Mouse (Mus musculus) 3134 (cell line): Measurements from ENCODE around the gene Ehbp1l1.
A peak's percentile ranks its signal among the peaks of the same experiment; 100 is the strongest.

Source experiments
- DNase-seq: peaks from one replicate; pipeline ENCODE4 v3.0.0-alpha.2; 2011; ENCODE audit warnings: low spot score; ENCODE audit not compliant: insufficient read length; ENCODE audit errors: extremely low read depth

Gene Ehbp1l1

GRCm38 (mm10) chr19:5739446-5739845 is 13.3 kb upstream of the Ehbp1l1 start:
- no peak for DNase-seq

DNA sequence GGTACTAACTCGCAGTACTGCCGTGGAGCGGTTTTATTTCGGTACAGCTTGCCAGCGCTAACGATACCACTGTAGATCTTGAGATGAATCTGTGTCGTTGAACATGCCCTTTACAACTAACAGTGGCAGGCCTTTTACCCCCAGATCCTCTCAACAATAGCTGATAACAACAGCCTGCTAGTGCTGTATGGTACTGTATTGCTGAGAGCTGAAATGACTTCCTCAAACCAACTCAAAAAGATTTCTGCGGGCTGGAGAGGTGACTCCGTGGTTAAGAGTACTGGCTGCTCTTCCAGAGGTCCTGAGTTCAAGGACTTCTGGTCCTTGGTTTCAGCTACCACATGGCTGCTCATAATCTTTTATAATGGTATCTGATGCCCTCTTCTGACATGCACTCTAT is 8.2 kb upstream of the Ehbp1l1 start:
- DNase-seq = no peak

DNA sequence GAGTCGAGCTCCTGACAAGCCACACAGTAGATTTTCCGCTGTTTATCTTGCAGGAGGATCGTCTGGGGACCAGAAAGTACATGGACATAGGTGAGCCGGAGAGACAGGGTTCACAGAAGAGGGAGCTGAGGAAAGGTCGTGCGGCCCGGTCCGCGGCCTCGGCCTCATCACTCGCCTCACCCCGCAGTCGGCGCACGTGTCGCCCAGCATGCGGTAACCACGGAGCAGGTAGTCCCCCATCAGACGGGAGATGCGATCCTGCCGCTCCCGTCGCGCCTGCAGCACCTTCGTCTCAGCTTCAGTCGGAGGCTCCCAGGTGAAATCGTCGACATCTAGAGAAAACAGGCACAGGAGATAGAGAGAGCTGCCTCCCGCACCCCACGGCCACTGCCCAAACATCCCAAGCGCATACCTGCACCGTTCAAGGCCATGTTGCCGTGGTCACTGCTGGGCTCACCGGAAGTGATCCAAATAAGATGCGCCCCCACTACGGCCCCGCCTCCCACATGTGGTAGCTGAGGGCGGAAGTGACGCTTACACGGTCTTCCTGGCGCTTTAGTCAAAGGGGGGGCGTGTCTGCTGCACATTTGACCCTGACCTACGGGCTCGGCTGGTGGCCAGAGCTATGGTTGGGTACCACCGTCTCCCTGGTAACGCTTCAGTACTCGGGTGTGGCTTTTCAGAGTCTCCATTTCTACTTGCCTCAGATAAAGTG is 5.3 kb upstream of the Ehbp1l1 start:
- peak; percentile 86 for DNase-seq

GRCm38 (mm10) chr19:5730314-5731186 is 4.4 kb upstream of the Ehbp1l1 start:
- DNase-seq = no peak

- DNase-seq = peak; percentile 78
Observed at GRCm38 (mm10) chr19:5729444-5729815, 3.3 kb upstream of the Ehbp1l1 start, which contains the start of gene Fam89b. Fam89b (minus strand) TSS chr19:5729653.

DNA sequence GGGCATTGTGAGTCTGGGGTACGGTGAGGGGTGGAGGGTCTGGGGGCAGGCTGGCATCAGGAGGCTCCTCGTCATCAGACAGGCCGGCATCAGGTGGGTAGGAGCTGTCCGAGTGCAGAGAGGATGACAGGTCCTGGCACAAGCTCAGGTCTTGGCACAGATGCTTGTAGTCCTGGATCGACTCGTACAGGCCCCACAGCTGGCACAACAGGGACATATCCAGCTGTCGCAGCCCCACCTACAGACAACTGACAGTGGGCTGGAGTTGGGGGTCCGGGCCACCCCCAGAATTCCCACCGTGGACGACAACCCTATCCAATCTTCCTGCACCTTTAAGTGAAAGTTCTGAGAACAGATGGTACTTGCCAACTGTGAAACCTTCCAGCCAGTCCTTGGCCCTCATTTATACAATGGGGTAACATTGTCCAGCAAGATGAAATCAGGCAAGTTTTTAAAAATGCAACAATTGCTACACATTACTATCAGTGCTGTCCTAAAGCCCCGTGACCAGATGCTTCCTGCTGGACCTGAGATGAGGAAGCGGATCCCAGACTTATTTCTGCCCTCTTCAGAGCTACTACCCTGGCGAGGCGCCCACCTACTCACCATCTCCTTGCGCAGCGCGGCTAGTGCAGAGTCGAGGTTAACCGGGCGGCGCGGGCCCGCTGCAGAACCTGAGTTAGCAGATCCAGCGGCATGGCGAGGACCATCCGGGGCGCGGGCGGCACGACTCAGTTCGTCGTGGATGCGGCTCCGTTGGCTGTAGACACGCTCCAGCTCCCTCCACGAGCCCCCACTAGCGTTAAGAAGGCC is 2.7 kb upstream of the Ehbp1l1 start:
- peak; percentile 75 for DNase-seq

GRCm38 (mm10) chr19:5727701-5728100 is 1.6 kb upstream of the Ehbp1l1 start:
- DNase-seq = peak; percentile 36

GRCm38 (mm10) chr19:5726961-5727578 is 953 bp upstream of the Ehbp1l1 start:
- DNase-seq = no peak

DNA sequence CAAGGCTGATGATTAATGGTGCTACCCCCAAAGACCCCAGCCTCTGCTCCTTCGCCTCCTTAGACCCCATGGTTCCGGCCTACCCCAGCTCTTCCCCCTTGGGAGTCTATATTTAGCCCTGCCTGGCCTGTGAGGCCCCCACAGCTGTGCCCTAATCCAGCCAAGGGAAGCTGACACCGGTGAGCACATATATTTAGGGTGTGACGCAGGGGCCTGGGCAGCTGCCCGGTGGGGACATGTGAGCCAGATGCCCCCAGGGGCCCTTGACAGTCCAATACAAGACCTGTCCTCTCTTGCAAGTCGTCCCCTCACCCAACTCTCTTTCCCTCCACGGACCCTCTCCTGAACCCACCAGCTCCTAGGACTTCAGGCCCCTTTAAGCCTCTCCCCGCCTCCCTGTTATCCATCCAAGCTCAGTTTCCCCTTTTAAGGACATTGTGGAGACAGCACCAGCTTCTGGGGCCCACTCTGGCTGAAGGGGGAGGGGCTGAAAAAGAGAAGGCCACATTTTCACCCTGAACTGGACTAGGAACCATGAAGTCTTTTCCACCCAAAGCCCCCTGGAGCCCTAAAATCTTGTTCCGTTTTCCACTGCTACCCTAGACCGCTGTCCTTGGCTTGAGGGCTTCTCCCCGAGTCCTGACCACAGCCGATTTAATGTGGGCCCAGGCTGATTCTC is 949 bp downstream of the Ehbp1l1 start:
- peak; percentile 85 for DNase-seq

DNA sequence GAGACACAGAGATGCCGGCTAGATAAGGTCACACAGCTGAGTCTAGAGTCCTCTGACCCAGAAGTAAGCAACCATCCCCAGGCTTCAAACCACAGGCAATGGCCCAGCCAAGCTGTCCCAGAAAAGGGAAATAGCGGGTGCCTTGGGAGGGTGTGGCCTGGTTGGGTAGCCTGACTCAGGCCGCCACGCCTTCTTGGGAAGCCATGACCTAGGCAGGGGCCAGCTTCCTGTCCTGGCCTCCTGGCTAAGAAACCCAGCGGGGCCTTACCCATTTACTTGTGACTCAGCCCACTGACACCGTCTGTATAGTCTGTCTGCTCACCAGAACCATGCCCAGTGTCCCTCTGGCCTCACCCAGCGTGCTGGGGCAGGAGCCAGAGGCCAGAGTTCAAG is 1.6 kb downstream of the Ehbp1l1 start:
- DNase-seq = peak; percentile 91

DNA sequence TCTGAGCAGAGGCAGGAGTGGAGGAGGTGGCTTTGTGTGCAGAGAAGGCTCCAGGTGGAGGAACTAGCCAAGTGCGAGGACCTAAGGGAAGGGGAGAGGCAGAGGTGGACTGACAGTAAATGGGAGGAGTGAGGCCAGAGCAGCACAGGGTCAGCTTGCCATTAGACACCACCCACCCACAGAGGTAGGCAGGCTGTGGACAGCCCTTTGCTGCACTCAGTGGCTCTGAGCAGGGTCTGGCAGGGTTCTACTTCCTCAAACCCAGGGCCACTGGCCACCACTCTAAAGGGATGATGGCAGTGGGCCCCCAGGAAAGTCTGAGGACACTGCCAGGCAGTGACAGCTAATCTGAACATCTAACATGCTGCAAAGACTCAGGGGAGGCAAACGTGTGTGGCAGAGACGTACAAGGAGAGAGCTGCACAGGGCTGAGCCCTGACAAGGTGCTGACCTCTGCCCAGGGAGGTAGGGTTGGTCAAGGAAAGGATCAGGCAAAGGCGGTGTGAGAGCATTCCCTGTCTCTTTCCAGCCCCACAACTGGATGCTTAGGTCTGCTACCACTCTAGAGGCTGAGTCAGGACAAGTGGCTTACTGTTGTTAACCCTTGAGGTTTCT is 2.1 kb downstream of the Ehbp1l1 start:
- DNase-seq = no peak

DNA sequence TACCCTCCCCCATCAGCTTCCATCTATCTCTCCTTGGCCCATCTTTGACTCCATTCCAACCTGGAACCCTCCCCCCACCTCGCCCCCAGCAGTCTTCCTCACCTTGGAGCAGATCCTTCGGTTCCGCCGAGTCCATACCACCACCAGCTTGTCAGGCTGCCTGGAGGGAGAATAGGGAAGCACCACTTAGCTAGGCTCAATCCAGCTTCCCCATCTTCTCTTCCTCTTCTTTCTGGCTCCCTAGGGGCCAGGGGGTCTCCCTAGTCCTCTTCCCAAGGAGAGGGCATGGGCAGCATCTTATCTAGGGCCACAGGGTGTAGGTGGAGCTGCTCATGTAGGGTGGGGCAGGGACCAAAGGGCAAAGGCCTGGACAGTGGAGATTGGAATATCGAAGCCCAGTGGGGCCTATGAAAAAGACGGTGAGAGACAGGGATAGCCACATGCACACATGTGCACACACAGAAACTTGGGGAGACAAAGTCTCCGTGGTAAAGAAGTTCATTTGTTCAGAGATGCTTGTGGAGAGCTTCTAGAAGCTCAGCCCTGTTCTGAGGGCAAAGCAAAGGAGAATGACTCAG is 3.2 kb downstream of the Ehbp1l1 start:
- no peak for DNase-seq

DNA sequence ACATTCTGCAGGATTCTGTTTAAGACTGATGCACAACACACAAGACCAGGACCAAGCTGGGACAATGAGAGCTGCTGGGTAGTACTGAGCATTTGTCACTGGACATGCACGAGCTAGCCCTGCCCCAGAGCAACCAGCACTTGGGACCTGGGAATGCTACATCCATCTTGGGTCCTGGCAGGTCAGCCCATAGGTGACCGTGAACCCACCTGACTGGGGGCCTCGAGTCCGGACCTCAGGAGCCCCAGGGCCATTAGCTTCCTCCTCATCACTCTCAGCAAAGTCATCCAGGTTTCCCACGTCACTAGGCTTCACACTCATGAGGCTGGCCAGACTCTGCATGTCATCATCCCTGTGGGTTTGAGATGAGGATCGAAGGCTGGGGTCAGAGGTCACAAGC is 4.9 kb downstream of the Ehbp1l1 start:
- DNase-seq = no peak

DNA sequence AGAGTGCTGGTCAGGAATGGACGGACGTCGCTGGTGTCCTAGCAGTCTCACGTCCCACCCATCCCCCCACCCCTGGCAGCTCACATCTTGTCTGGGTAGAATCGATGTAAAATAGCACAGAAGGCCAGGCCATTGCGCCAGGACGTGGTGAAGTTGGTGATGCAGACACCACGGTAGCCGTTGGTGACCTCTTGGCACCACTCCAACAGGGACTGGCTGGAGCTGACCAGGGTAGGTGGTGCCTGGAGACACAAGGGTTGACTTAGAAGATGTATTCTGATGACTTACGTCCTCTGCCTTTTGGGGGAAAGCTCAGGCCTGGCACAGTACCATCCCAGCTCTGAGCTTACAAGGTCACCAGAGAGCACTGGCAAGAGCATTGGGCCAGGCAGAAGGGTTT is 9.2 kb downstream of the Ehbp1l1 start:
- DNase-seq = no peak

DNA sequence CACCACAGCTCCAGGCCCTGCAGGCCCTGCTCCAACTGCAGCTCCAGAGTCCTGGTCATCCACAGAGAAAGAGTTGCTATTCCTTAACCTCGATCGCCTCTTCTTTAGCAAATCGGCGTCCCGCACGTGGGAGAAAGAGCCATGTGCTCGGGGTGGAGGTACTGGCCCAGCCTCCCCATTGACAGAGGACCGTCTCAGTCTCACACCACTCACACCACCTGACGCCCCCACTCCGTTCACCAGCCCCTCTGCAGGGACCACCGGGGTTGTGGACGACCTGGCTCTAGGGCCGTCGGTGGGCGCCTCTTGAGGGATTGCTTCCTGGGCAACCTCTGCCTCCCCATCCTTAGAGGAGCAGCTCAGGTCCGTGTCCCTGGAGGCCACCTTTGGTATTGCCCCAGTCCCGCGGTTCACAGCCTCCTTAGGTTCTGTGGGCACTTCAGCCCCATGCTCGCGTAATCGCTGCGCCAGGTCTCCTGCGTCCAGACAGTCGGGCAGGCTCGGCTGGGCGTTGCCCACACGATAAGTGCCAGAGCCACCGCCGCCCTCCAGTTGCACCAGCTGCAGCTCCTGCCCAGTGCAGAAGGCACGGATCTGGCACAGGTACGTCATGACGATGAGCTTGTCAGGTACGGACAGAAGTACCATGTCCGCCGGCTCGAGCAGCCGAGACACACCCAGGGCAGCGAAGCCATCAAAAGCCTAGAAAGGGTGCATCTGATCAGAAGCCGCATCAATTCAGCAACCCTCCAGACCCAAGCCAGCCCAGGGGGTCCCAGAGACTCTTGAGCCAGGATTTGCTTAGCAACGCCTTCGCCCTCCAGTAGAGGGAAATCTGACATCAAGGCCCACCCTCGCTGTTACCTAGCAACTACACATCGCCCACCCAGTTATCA is 10.1 kb downstream of the Ehbp1l1 start:
- no peak for DNase-seq

GRCm38 (mm10) chr19:5713730-5714129 is 12.4 kb downstream of the Ehbp1l1 start:
- DNase-seq = no peak

GRCm38 (mm10) chr19:5713255-5713654 is 12.9 kb downstream of the Ehbp1l1 start:
- DNase-seq = no peak

DNA sequence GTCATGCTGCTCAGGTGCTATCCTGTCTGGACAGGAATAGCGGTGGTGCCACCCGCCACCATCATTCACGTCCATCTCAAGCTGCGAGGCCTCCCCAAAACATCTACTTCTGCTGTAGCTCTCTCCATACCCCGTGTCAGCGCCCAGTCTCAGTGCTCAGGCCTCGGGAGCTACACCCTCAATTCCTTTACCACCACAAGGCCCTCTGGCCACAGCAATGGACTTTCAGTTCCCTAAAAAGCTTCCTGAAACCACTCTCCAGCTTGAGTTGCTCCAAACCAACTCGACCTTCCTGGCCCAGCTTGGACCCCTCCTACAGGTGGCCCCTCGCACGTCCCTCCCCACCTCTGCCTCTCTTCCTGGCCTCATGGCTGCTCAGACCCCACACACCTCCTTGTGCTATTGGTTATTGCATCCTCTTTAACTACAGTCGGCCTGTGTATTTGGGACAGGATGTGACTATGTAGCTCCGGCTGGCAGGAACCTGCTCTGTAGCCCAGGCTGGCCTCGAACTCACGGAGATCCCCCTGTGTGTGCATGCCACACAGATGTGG is 14.1 kb downstream of the Ehbp1l1 start:
- no peak for DNase-seq
